Mouse (Mus musculus) liver, embryonic 14.5 days (tissue): ENCODE results near the gene Aqp11. TPM values are rescaled to one million over a fixed set of nuclear protein-coding genes. Genes with fewer than 3 reads are reported as not detected.

ENCODE experiments used
- ATAC-seq: fragments of 200-750 bp; cut with Nextera tagmentation; 2 replicates; pipeline ENCODE4 v1.8.0; 2017; ENCODE audit warnings: moderate number of reproducible peaks, mild to moderate bottlenecking, moderate library complexity; ENCODE audit not compliant: insufficient read depth
- DNase-seq, 3 experiments: peaks; one replicate each; pipeline ENCODE4 v3.0.0-alpha.2; 2012 to 2013; ENCODE audit warnings: low read depth in 3 of 3, low spot score in 3 of 3
- H3K27ac ChIP-seq: fragments of 300-500 bp; sonication (generic); 2 replicates; pipeline ENCODE4 v1.5.1; 2014; ENCODE audit warnings: moderate library complexity, mild to moderate bottlenecking, control low read depth, inconsistent platforms
- H3K27me3 ChIP-seq: fragments of 300-500 bp; sonication (generic); 2 replicates; pipeline ENCODE4 v1.6.1; 2014; ENCODE audit warnings: mild to moderate bottlenecking, low read length, moderate library complexity; ENCODE audit not compliant: control insufficient read depth, insufficient read depth
- H3K36me3 ChIP-seq: fragments of 300-500 bp; sonication (generic); replicated peaks from 2 replicates; pipeline ENCODE4 v1.6.1; 2014; ENCODE audit warnings: low read depth; ENCODE audit not compliant: control insufficient read depth, insufficient read depth
- H3K4me1 ChIP-seq, 2 experiments: fragments of 200-500 bp in 1 of 2; fragments of 300-500 bp in 1 of 2; sonication (generic) in 1 of 2; replicated peaks; 2 replicates each; pipeline ENCODE4 v1.6.1; 2012 to 2014; ENCODE audit warnings: antibody characterized with exemption in 1 of 2, inconsistent platforms in 1 of 2, low read length in 1 of 2; ENCODE audit not compliant: control insufficient read depth in 2 of 2, insufficient read depth in 2 of 2
- H3K4me2 ChIP-seq: fragments of 300-500 bp; sonication (generic); 2 replicates; pipeline ENCODE4 v1.6.1; 2014; ENCODE audit warnings: low read depth, mild to moderate bottlenecking, control low read depth, moderate library complexity
- H3K4me3 ChIP-seq, 2 experiments: fragments of 200-500 bp in 1 of 2; fragments of 300-500 bp in 1 of 2; sonication (generic) in 1 of 2; 2 replicates each; pipeline ENCODE4 v1.5.1; 2012 to 2014; ENCODE audit warnings: low read depth in 2 of 2, low read length in 2 of 2, mild to moderate bottlenecking in 2 of 2, control low read depth in 1 of 2, inconsistent platforms in 1 of 2, moderate library complexity in 1 of 2; ENCODE audit not compliant: insufficient read depth in 1 of 2
- H3K9ac ChIP-seq: fragments of 300-500 bp; sonication (generic); replicated peaks from 2 replicates; pipeline ENCODE4 v1.6.1; 2014; ENCODE audit warnings: mild to moderate bottlenecking, control low read depth, moderate library complexity
- H3K9me3 ChIP-seq: fragments of 300-500 bp; sonication (generic); 2 replicates; pipeline ENCODE4 v1.6.1; 2016; ENCODE audit warnings: low read length, mixed read lengths; ENCODE audit not compliant: control insufficient read depth
- CTCF ChIP-seq: IDR thresholded peaks from 2 replicates; pipeline ENCODE4 v1.5.1; 2016; ENCODE audit warnings: antibody characterized with exemption, low read depth, control low read depth
- EP300 ChIP-seq: IDR thresholded peaks from 2 replicates; pipeline ENCODE4 v1.6.1; 2016; ENCODE audit warnings: antibody characterized with exemption, low read depth
- WGBS: fragments of 180-500 bp; shearing (Covaris S2); extraction: QIAGEN DNeasy Blood & Tissue Kit; methylation state at CpG from one replicate; pipeline ENCODE4 v1.1.7; 2014; ENCODE audit not compliant: insufficient replicate concordance; 5-methylcytosine and 5-hydroxymethylcytosine counted together
- polyA plus RNA-seq, 2 experiments: library from polyadenylated mRNA; depleted of rRNA in 1 of 2; stranded (reverse) in 1 of 2; unstranded in 1 of 2; fragments of >200 nt; fragmentation: Nextera tagmentation in 1 of 2; extraction: Ambion mirVana in 1 of 2; gene quantifications; 2 replicates each; pipeline versions ENCODE4 v1.2.1 to v1.2.3; 2012 to 2014

Aqp11 gene
- polyA plus RNA-seq, 2 experiments: 7.4 to 22.3 TPM

GRCm38 (mm10) chr7:97726778-97727177 is 11.3 kb downstream of the Aqp11 start:
- no peaks in the 10 kb centered on the region for H3K27me3 ChIP-seq
- H3K4me2 ChIP-seq: no peak overlapping the region
- no peak overlapping the region for H3K27ac ChIP-seq
- H3K4me3 ChIP-seq: no peak overlapping the region
- 67% methylated on average over 7 of the region's 7 CpGs for WGBS
- H3K9ac ChIP-seq: no peak overlapping the region
- TF ChIP-seq EP300: no peak
- no peak for TF ChIP-seq CTCF
- no peaks in the 10 kb centered on the region; the same call in 1 of the 2 replicates for H3K36me3 ChIP-seq
- no peak for ATAC-seq
- DNase-seq: no peak
- no peaks in the 10 kb centered on the region for H3K9me3 ChIP-seq
- peaks cover 0 to 14% of the 10 kb centered on the region in 2 experiments; a peak in 2 of 4 replicates for H3K4me1 ChIP-seq

GRCm38 (mm10) chr7:97726080-97726479 is 12.0 kb downstream of the Aqp11 start:
- no peaks in the 10 kb centered on the region for H3K27me3 ChIP-seq
- TF ChIP-seq CTCF: no peak
- TF ChIP-seq EP300: no peak
- no peaks in the 10 kb centered on the region; the same call in 1 of the 2 replicates for H3K36me3 ChIP-seq
- no peaks in the 10 kb centered on the region for H3K9me3 ChIP-seq
- ATAC-seq (no peak), DNase-seq (no peak)
- peaks cover 0 to 9% of the 10 kb centered on the region in 2 experiments; a peak in 2 of 4 replicates for H3K4me1 ChIP-seq
- H3K4me2 ChIP-seq: no peak overlapping the region
- no peak overlapping the region for H3K4me3 ChIP-seq
- H3K9ac ChIP-seq: no peak overlapping the region
- H3K27ac ChIP-seq: no peak overlapping the region
- WGBS: 77% methylated on average over 7 of the region's 7 CpGs

- no peak for DNase-seq
- WGBS: 84% methylated on average over 6 of the region's 6 CpGs
- no peak for ATAC-seq
- no peak overlapping the region for H3K9ac ChIP-seq
- no peak overlapping the region for H3K4me3 ChIP-seq
- H3K4me2 ChIP-seq: no peak overlapping the region
- no peaks in the 10 kb centered on the region for H3K27me3 ChIP-seq
- peaks cover 2% of the 10 kb centered on the region; the same call in 1 of the 2 replicates for H3K36me3 ChIP-seq
- no peak for TF ChIP-seq EP300
- no peak for TF ChIP-seq CTCF
- H3K9me3 ChIP-seq: no peaks in the 10 kb centered on the region
- no peak overlapping the region for H3K27ac ChIP-seq
- peaks cover 0 to 6% of the 10 kb centered on the region in 2 experiments; a peak in 1 of 4 replicates for H3K4me1 ChIP-seq
These were observed 12.7 kb downstream of the Aqp11 start for GRCm38 (mm10) chr7:97725401-97725800.

- Histone ChIP-seq H3K36me3 (peaks cover 8% of the 10 kb centered on the region), H3K4me2 (no peak overlapping the region), H3K9ac (no peak overlapping the region; the same call in 1 of the 2 replicates), H3K27me3 (no peaks in the 10 kb centered on the region), H3K27ac (no peak overlapping the region), H3K4me3 (no peak overlapping the region), H3K9me3 (no peaks in the 10 kb centered on the region), H3K4me1 (peaks cover 0 to 4% of the 10 kb centered on the region in 2 experiments; a peak in 1 of 4 replicates)
- ATAC-seq (peak; percentile 41; the same call in 1 of the 2 replicates), DNase-seq (no peak)
- 52% methylated on average over 11 of the region's 11 CpGs for WGBS
- TF ChIP-seq EP300 (peak; percentile 4; the same call in 1 of the 2 replicates), CTCF (no peak)
These were observed 14.2 kb downstream of the Aqp11 start for GRCm38 (mm10) chr7:97723646-97724538.

- no peaks in the 10 kb centered on the region for H3K27me3 ChIP-seq
- H3K9me3 ChIP-seq: no peaks in the 10 kb centered on the region
- no peak overlapping the region for H3K4me3 ChIP-seq
- ATAC-seq (no peak), DNase-seq (no peak)
- no peak overlapping the region for H3K4me2 ChIP-seq
- WGBS: 78% methylated on average over 7 of the region's 7 CpGs
- no peak overlapping the region for H3K9ac ChIP-seq
- H3K27ac ChIP-seq: no peak overlapping the region
- H3K4me1 ChIP-seq: peaks cover 0 to 4% of the 10 kb centered on the region in 2 experiments; a peak in 1 of 4 replicates
- peaks cover 9% of the 10 kb centered on the region for H3K36me3 ChIP-seq
- no peak for TF ChIP-seq CTCF
- TF ChIP-seq EP300: no peak
These were observed 15.7 kb downstream of the Aqp11 start for GRCm38 (mm10) chr7:97722278-97722918.
